Mouse (Mus musculus): Measurements from ENCODE around the gene Pnkd.

DNA sequence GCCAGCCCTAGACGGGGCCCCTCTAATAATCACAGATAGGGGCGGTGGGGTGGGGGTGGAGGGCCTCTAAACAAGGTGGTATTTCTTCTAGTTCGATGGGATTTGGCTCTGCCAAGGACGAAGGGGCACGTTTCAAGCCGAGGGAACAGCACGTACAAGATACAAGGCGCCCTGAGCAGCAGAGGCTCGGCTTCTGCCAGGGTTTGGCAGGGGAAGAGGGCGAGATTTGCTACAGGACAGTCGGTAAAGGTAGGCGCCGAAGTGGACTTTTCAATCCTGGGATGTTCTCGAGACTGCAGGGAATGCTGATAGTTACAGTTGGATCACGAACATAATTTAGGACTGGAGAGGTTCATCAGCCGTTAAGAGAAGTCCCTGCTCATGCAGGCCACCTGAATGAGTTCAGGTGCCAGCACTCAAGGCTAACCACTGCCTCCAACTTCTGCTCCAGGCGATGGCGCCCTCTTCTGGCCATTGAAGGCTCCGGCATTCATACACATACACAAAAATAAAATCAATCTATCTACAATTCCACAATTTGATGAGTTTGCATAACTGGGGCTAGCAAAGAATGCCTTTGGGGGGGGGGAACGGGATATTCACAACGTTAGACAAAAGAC lies 105.7 kb downstream of the Pnkd start:
- TF ChIP-seq CTCF (IDR thresholded peaks at IDR 0.05; ENCODE audit: low read depth) (peak; percentile 91), EP300 (IDR thresholded peaks at IDR 0.05; ENCODE audit: low read depth) (no peak)
